Mouse (Mus musculus) neural tube, embryonic 14.5 days (tissue): ENCODE measurements at regions not wholly inside any gene's neighbourhood (a gene's known extent, or its start where the extent isn't known, plus 50 kb on each side); places are given as distances from the start of the nearest gene placed in this dataset.

ENCODE experiments used
- ATAC-seq: fragments of 200-750 bp; cut with Nextera tagmentation; 2 replicates; pipeline ENCODE4 v1.8.0; 2017; ENCODE audit warnings: low read depth, mild to moderate bottlenecking, moderate TSS enrichment, moderate library complexity
- H3K27ac ChIP-seq: fragments of 300-500 bp; sonication (generic); 2 replicates; pipeline ENCODE4 v1.5.1; 2014; ENCODE audit warnings: low read depth, mild to moderate bottlenecking, control low read depth, low read length, moderate library complexity, mixed read lengths
- H3K27me3 ChIP-seq: fragments of 300-500 bp; sonication (generic); 2 replicates; pipeline ENCODE4 v1.6.1; 2014; ENCODE audit warnings: low read length; ENCODE audit not compliant: control insufficient read depth, insufficient read depth
- H3K36me3 ChIP-seq: fragments of 300-500 bp; sonication (generic); 2 replicates; pipeline ENCODE4 v1.6.1; 2014; ENCODE audit warnings: low read length, mixed read lengths; ENCODE audit not compliant: control insufficient read depth, insufficient read depth
- H3K4me1 ChIP-seq: fragments of 300-500 bp; sonication (generic); 2 replicates; pipeline ENCODE4 v1.6.1; 2014; ENCODE audit warnings: low read length; ENCODE audit not compliant: control insufficient read depth, insufficient read depth
- H3K4me2 ChIP-seq: fragments of 300-500 bp; sonication (generic); 2 replicates; pipeline ENCODE4 v1.6.1; 2014; ENCODE audit warnings: mild to moderate bottlenecking, low read depth, low read length, control low read depth
- H3K4me3 ChIP-seq: fragments of 300-500 bp; sonication (generic); 2 replicates; pipeline ENCODE4 v1.5.1; 2014; ENCODE audit warnings: low read depth, low read length, control low read depth, mixed read lengths
- H3K9ac ChIP-seq: fragments of 300-500 bp; sonication (generic); replicated peaks from 2 replicates; pipeline ENCODE4 v1.6.1; 2014; ENCODE audit warnings: low read depth, mild to moderate bottlenecking, control low read depth, low read length, mixed read lengths
- H3K9me3 ChIP-seq: fragments of 300-500 bp; sonication (generic); 2 replicates; pipeline ENCODE4 v1.6.1; 2016; ENCODE audit warnings: low read length; ENCODE audit not compliant: control insufficient read depth
- WGBS: fragments of 180-500 bp; shearing (Covaris S2); extraction: QIAGEN DNeasy Blood & Tissue Kit; methylation state at CpG from one replicate; pipeline ENCODE4 v1.1.7; 2014; 5-methylcytosine and 5-hydroxymethylcytosine counted together

DNA sequence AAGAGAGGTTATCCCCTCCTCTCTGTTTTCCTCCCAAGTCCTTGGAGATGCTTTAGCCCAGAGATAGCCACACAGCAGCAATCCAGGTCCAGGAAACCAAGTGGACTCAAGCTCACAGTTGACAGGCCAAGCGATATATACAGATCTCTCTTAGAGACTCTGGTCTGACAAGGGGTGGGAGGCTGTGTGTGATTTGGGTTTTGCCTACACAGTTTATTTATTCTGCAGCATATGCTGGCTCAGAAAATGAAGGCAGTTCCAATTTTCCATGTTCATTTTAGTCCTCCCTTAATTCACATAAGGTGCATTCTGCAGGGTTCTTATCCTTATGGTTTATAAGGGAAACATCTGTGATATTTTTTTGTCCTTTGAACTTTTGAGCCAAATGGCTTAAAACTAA lies 595.0 kb upstream of the Apob start:
- Histone ChIP-seq H3K4me2 (no peak overlapping the region), H3K4me3 (no peak overlapping the region)
- WGBS, result 97% methylated on average over 1 of the region's 1 CpGs

DNA sequence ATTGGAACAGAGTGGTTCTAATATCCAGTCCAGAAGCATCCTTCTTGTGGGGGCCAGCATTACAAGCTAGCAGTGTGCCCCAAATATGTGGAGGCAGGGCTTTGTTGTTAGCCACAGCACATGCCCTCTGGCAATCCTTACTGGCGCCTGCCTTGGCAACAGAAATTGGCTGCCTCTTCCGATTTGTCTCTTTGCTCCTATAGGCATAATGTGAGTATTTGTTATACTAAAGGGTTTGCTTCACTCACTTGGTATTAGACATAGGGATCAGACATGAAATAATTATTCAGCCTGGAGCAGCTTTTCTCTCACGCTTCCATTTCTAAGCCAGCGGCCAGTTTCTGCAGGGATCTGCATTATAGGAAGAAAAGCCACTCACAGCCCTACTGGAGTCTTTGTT lies 573.6 kb upstream of the Apob start:
- no peak overlapping the region for H3K27ac ChIP-seq
- WGBS, result 80% methylated on average over 4 of the region's 4 CpGs
- ATAC-seq, result no peak

More for the DNA sequence above, 595.0 kb upstream of the Apob start:
- H3K27me3 ChIP-seq, result no peaks in the 10 kb centered on the region
- H3K4me1 ChIP-seq, result no peaks in the 10 kb centered on the region
- H3K9ac ChIP-seq, result no peak overlapping the region
- H3K9me3 ChIP-seq, result no peaks in the 10 kb centered on the region
- H3K27ac ChIP-seq, result no peak overlapping the region
- ATAC-seq, result no peak
- H3K36me3 ChIP-seq, result no peaks in the 10 kb centered on the region

DNA sequence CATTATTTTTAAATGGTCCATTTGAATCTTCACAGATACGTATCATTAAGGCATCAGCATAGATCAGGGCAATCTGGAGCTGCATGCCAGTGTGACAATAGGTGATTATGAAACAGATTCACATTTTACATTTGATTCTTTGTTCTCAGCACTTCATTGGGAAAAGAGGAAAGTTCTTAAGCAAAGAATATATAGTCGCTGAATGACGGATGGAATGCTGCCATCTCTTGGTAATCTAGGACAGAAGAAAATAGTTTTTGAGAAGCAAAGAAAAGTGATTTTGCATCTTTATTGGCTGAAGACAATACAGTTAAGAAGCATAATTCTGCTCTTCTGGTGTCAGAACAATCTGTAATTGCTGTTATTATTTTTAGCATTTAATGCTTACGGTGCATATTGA lies 565.6 kb upstream of the Apob start:
- Histone ChIP-seq H3K4me3 (no peak overlapping the region), H3K9ac (no peak overlapping the region), H3K9me3 (no peaks in the 10 kb centered on the region), H3K36me3 (no peaks in the 10 kb centered on the region), H3K4me1 (no peaks in the 10 kb centered on the region), H3K4me2 (no peak overlapping the region), H3K27ac (no peak overlapping the region), H3K27me3 (no peaks in the 10 kb centered on the region)
- no peak for ATAC-seq
- WGBS, result 86% methylated on average over 4 of the region's 4 CpGs

More for the DNA sequence above, 573.6 kb upstream of the Apob start:
- Histone ChIP-seq H3K9me3 (no peaks in the 10 kb centered on the region), H3K4me3 (no peak overlapping the region), H3K27me3 (no peaks in the 10 kb centered on the region), H3K36me3 (no peaks in the 10 kb centered on the region), H3K4me2 (no peak overlapping the region), H3K9ac (no peak overlapping the region), H3K4me1 (no peaks in the 10 kb centered on the region)

DNA sequence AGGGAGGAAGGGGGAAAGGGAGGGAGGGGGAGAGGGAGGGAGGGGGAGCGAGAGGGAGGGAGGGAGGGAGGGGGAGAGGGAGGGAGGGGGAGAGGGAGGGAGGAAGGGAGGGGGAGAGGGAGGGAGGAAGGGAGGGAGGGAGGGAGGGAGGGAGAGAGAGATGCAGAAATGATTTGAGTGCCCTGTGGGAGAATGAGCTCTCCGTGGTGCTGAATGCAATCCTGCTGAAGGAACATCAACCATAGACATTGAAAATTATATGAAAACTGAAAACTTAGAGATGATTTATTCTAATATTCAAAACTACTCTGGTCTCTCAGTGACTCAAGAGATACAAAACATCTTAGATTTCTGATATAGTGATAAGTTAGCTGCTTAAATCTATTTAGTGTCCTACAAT lies 557.2 kb upstream of the Apob start:
- Histone ChIP-seq H3K36me3 (no peaks in the 10 kb centered on the region), H3K9me3 (no peaks in the 10 kb centered on the region), H3K27me3 (no peaks in the 10 kb centered on the region), H3K4me1 (no peaks in the 10 kb centered on the region), H3K9ac (no peak overlapping the region), H3K4me2 (no peak overlapping the region), H3K27ac (no peak overlapping the region), H3K4me3 (no peak overlapping the region)
- WGBS, result 45% methylated on average over 1 of the region's 2 CpGs
- ATAC-seq, result no peak

DNA sequence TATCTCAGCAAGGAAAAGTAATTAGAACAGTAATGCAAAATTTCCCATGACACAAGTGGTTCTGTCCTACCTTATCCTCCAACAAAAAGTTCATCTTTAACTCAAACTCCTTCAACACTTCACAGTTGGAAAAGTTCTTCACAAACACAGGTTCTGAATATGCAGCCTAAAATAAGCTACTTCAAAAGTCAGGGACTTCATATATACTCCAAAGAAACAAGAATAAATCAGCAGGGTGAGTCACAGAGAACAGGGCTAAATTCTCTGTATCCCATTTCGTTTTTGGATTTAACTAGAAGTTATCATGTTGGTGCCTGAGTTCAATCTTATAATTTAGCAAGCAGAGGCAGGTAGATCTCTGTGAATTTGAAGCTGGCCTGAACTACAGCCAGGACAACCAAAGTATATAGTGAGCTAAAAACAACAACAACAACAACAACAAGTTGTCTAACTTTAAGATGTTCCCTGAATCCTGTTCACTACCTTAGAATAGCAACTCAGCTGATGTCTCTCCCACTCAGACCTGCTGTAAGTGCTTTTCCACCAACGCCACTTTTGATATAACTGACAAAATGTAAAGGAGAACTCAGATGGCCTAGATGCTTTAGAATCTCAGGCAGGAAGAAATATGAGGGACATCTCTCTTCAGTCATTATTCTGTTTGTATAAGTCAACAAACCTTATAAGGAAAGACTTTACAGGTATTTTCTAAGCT lies 555.5 kb upstream of the Apob start:
- Histone ChIP-seq H3K27me3 (no peaks in the 10 kb centered on the region), H3K9ac (no peak overlapping the region), H3K4me3 (no peak overlapping the region), H3K9me3 (no peaks in the 10 kb centered on the region), H3K36me3 (no peaks in the 10 kb centered on the region), H3K27ac (no peak overlapping the region), H3K4me2 (no peak overlapping the region), H3K4me1 (no peaks in the 10 kb centered on the region)
- ATAC-seq, result no peak
- 53% methylated on average over 2 of the region's 2 CpGs for WGBS

DNA sequence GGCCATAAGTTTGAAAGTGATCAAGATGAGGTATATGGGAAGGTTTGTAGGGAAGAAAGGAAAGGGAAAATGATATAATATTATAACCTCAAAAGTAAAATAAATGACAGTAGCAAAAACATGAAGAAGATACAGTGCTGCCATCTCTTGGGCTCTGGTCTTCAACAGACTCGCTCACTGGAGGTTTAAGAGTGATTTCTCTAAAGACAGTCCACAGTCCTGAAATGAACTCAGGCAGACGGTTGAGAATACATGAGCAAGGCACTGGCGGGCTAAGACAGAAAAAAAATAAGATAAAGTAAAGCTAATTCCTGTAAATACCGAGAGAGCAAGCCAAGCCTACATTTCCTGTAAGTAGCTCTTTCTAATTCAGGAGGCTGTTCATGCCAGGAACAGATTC lies 546.5 kb upstream of the Apob start:
- WGBS, result 81% methylated on average over 4 of the region's 4 CpGs

DNA sequence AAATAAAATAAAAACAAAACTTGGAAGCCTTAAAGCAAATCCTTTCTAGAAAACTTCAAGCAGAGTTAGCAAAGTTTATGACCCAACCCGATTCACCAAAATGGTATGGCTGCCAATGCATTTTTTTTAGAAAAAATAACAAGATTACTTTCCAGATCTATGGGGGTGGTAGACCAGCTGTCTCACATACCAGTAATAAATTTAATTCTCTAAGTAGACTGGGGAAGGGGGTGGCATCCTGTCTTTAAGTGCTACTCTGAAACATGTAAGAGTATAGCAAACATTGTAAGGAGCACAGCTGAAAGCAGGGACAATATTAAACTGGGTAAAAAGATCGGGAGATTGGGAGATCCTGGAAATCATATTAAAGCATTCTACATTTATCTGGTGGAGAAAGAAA lies 532.2 kb upstream of the Apob start:
- H3K36me3 ChIP-seq, result no peaks in the 10 kb centered on the region
- H3K9me3 ChIP-seq, result no peaks in the 10 kb centered on the region
- H3K4me1 ChIP-seq, result no peaks in the 10 kb centered on the region
- H3K27ac ChIP-seq, result no peak overlapping the region
- no peaks in the 10 kb centered on the region for H3K27me3 ChIP-seq
- no peak overlapping the region for H3K4me2 ChIP-seq
- 95% methylated on average over 2 of the region's 2 CpGs for WGBS
- no peak overlapping the region for H3K4me3 ChIP-seq
- ATAC-seq, result no peak
- H3K9ac ChIP-seq, result no peak overlapping the region

More for the DNA sequence above, 546.5 kb upstream of the Apob start:
- H3K4me1 ChIP-seq, result no peaks in the 10 kb centered on the region
- H3K36me3 ChIP-seq, result no peaks in the 10 kb centered on the region
- H3K27ac ChIP-seq, result no peak overlapping the region
- no peaks in the 10 kb centered on the region for H3K9me3 ChIP-seq
- no peak for ATAC-seq
- no peak overlapping the region for H3K4me3 ChIP-seq
- H3K27me3 ChIP-seq, result no peaks in the 10 kb centered on the region
- H3K4me2 ChIP-seq, result no peak overlapping the region
- H3K9ac ChIP-seq, result no peak overlapping the region

DNA sequence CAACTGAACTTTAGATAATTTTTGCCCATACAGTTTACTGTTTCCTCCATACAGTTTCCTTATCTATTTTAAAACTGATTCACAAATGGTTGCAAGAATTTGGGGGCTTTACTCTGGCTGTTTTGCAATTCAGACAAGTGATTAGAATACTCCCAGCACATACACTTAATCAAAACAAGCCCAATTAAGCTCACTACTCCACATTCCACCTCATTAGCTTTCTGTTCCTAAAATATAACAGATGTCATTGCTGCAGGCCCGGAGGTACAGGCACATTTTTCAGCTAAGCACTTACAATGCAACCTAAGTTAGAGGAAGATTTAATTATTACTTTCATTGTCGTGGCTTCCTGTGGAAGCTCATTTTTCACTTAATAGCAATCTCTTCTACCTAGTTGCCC lies 526.9 kb upstream of the Apob start:
- Histone ChIP-seq H3K27me3 (no peaks in the 10 kb centered on the region), H3K4me2 (no peak overlapping the region), H3K4me3 (no peak overlapping the region), H3K4me1 (no peaks in the 10 kb centered on the region), H3K9me3 (no peaks in the 10 kb centered on the region), H3K27ac (no peak overlapping the region), H3K9ac (no peak overlapping the region), H3K36me3 (no peaks in the 10 kb centered on the region)
- no peak for ATAC-seq
- whole genome bisulfite sequencing, result 42% methylated on average over 2 of the region's 2 CpGs

DNA sequence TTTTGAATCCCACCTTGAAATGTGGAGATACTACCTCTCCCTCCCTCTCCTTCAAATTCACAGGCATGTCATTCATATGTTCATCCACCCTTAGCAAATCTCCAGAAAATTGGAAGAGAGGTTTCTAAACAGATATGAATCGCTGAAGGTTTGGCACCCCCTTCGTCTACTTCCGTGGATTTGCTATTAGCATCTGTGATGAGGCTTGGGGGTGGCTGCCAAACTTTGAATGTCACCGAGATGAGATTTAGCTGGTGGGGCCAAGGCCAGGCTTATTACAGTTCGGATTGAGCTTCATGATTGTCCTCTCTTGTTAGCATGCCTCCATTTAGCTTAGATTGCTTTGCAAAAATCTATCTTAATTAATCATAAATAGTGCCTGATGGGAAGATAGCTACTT lies 520.4 kb upstream of the Apob start:
- 88% methylated on average over 5 of the region's 5 CpGs for WGBS
- Histone ChIP-seq H3K4me1 (no peaks in the 10 kb centered on the region), H3K4me3 (no peak overlapping the region), H3K9ac (no peak overlapping the region), H3K27ac (no peak overlapping the region), H3K27me3 (no peaks in the 10 kb centered on the region), H3K9me3 (no peaks in the 10 kb centered on the region), H3K36me3 (no peaks in the 10 kb centered on the region), H3K4me2 (no peak overlapping the region)
- ATAC-seq, result no peak
